Mouse (Mus musculus) limb, embryonic 14.5 days (tissue): ENCODE measurements around the gene Rpl18a. TPM values are rescaled to one million over a fixed set of nuclear protein-coding genes. Genes with fewer than 3 reads are reported as not detected.

ENCODE experiments used
- ATAC-seq: fragments of 200-750 bp; cut with Nextera tagmentation; 2 replicates; pipeline ENCODE4 v1.8.0; 2017; ENCODE audit warnings: low read depth, moderate number of reproducible peaks, moderate TSS enrichment; ENCODE audit not compliant: low FRiP score
- DNase-seq: peaks from one replicate; pipeline ENCODE4 v3.0.0-alpha.2; 2015; ENCODE audit warnings: low spot score
- H3K27ac ChIP-seq: fragments of 300-500 bp; sonication (generic); replicated peaks from 2 replicates; pipeline ENCODE4 v1.5.1; 2014; ENCODE audit warnings: low read depth, mild to moderate bottlenecking, low read length, moderate library complexity, mixed read lengths
- H3K27me3 ChIP-seq: fragments of 300-500 bp; sonication (generic); 2 replicates; pipeline ENCODE4 v1.6.1; 2014; ENCODE audit warnings: low read length, mixed read lengths; ENCODE audit not compliant: control insufficient read depth, insufficient read depth
- H3K36me3 ChIP-seq: fragments of 300-500 bp; sonication (generic); 2 replicates; pipeline ENCODE4 v1.6.1; 2014; ENCODE audit warnings: mild to moderate bottlenecking, low read length, moderate library complexity, mixed read lengths; ENCODE audit not compliant: control insufficient read depth, insufficient read depth
- H3K4me1 ChIP-seq: fragments of 300-500 bp; sonication (generic); 2 replicates; pipeline ENCODE4 v1.6.1; 2014; ENCODE audit warnings: antibody characterized with exemption, low read length, mixed read lengths; ENCODE audit not compliant: control insufficient read depth, insufficient read depth
- H3K4me2 ChIP-seq: fragments of 300-500 bp; sonication (generic); replicated peaks from 2 replicates; pipeline ENCODE4 v1.6.1; 2014; ENCODE audit warnings: low read depth, mild to moderate bottlenecking, low read length, moderate library complexity; ENCODE audit not compliant: severe bottlenecking
- H3K4me3 ChIP-seq: fragments of 300-500 bp; sonication (generic); replicated peaks from 2 replicates; pipeline ENCODE4 v1.5.1; 2014; ENCODE audit warnings: low read length
- H3K9ac ChIP-seq: fragments of 300-500 bp; sonication (generic); 2 replicates; pipeline ENCODE4 v1.6.1; 2014; ENCODE audit warnings: mild to moderate bottlenecking, low read depth, low read length, moderate library complexity; ENCODE audit not compliant: severe bottlenecking
- H3K9me3 ChIP-seq: fragments of 300-500 bp; sonication (generic); 2 replicates; pipeline ENCODE4 v1.6.1; 2016; ENCODE audit warnings: low read length; ENCODE audit not compliant: control insufficient read depth
- POLR2A ChIP-seq: fragments of 200-500 bp; IDR thresholded peaks from 2 replicates; pipeline ENCODE4 v1.8.0; 2012; ENCODE audit warnings: inconsistent platforms, mild to moderate bottlenecking, moderate library complexity, borderline replicate concordance; ENCODE audit not compliant: insufficient read depth, insufficient read length; ENCODE audit errors: extremely low read depth
- WGBS: fragments of 180-500 bp; shearing (Covaris S2); extraction: QIAGEN DNeasy Blood & Tissue Kit; methylation state at CpG from one replicate; pipeline ENCODE4 v1.1.7; 2014; 5-methylcytosine and 5-hydroxymethylcytosine counted together
- polyA plus RNA-seq, 2 experiments: library from polyadenylated mRNA; depleted of rRNA in 1 of 2; stranded (reverse) in 1 of 2; unstranded in 1 of 2; fragments of >200 nt; fragmentation: Nextera tagmentation in 1 of 2; extraction: Ambion mirVana in 1 of 2; gene quantifications; 2 replicates each; pipeline versions ENCODE4 v1.2.1 to v1.2.3; 2012 to 2014

Gene Rpl18a
- polyA plus RNA-seq, 2 experiments: 5,343 to 5,809 TPM

DNA sequence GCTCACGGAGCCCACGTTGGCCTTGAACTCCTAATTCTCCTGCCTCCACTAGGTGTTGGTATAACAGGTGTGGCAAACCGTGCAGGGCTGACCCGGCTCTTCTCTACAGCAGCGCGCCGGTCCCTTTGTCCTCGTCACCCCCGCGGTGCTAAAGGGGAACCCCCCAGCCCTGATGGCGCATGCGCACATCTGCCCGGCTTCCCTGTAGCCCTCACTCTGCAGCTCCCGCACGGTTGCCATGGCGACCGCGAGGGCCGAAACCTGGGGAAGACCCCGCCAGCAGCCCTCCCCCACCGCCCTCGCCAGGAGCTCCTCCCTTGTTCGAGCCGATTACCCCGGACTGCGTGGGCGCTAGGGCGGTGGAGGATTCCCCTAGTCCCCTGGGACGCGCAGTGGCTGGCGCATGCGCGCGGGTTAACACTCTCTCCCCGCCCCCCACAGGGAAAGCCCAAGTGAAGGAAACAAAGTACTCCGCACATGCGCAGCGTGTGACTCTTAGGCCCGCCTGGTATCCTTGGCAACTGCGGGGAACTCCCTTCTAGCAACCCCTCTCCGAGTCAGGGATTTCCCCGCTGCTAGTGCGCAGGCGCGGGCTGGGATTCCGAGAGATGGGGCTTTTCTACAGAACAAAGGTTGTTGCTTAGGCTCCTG is 31.7 kb downstream of the Rpl18a start:
- Histone ChIP-seq H3K4me3 (peak overlapping the region; percentile 49), H3K9me3 (no peaks in the 10 kb centered on the region), H3K9ac (peak overlapping the region; percentile 55), H3K27me3 (peaks cover 18% of the 10 kb centered on the region), H3K4me1 (peaks cover 29% of the 10 kb centered on the region), H3K4me2 (peak overlapping the region; percentile 86), H3K27ac (peak overlapping the region; percentile 82), H3K36me3 (no peaks in the 10 kb centered on the region; the same call in 1 of the 2 replicates)
- ATAC-seq (peak; percentile 92), DNase-seq (peak; percentile 100)
- peak; percentile 72; the same call in 1 of the 2 replicates for TF ChIP-seq POLR2A
- WGBS: under 1% methylated on average over 44 of the region's 46 CpGs

- no peak; the same call in 1 of the 2 replicates for ATAC-seq
Measured at GRCm38 (mm10) chr8:70864712-70865221, 32.4 kb downstream of the Rpl18a start.

GRCm38 (mm10) chr8:70863956-70864711 is 33.1 kb downstream of the Rpl18a start:
- H3K27ac ChIP-seq: no peak overlapping the region
- H3K9me3 ChIP-seq: no peaks in the 10 kb centered on the region
- H3K4me1 ChIP-seq: peaks cover 26% of the 10 kb centered on the region
- peaks cover 18% of the 10 kb centered on the region for H3K27me3 ChIP-seq
- H3K4me2 ChIP-seq: peak overlapping the region; percentile 86
- ATAC-seq (no peak), DNase-seq (no peak)
- TF ChIP-seq POLR2A: no peak
- H3K36me3 ChIP-seq: no peaks in the 10 kb centered on the region; the same call in 1 of the 2 replicates
- WGBS: 1% methylated on average over 43 of the region's 46 CpGs
- peak overlapping the region; percentile 53 for H3K9ac ChIP-seq
- peak overlapping the region; percentile 49 for H3K4me3 ChIP-seq

More at GRCm38 (mm10) chr8:70864712-70865221, 32.4 kb downstream of the Rpl18a start:
- Histone ChIP-seq H3K27me3 (peaks cover 18% of the 10 kb centered on the region), H3K36me3 (no peaks in the 10 kb centered on the region; the same call in 1 of the 2 replicates), H3K27ac (peak overlapping the region; percentile 66), H3K4me3 (peak overlapping the region; percentile 49), H3K4me2 (peak overlapping the region; percentile 86), H3K4me1 (peaks cover 29% of the 10 kb centered on the region), H3K9ac (peak overlapping the region; percentile 55), H3K9me3 (no peaks in the 10 kb centered on the region)
- DNase-seq: no peak
- WGBS: 2% methylated on average over 24 of the region's 24 CpGs
- TF ChIP-seq POLR2A: no peak

GRCm38 (mm10) chr8:70862824-70863641 is 34.2 kb downstream of the Rpl18a start, which contains the start of gene Kcnn1:
TSS of gene Kcnn1 (minus strand) at chr8:70863258.
- peak within 1 kb of the TSS; percentile 49 for H3K4me3 ChIP-seq
- H3K4me2 ChIP-seq: peak within 1 kb of the TSS; percentile 86
- H3K9ac ChIP-seq: peak within 1 kb of the TSS; percentile 53
- H3K27ac ChIP-seq: no peak within 1 kb of the TSS
- TF ChIP-seq POLR2A: no peak
- H3K27me3 ChIP-seq: peaks cover 18% of the 10 kb centered on the region
- no peaks in the 10 kb centered on the region; the same call in 1 of the 2 replicates for H3K36me3 ChIP-seq
- no peaks in the 10 kb centered on the region for H3K9me3 ChIP-seq
- DNase-seq (no peak), ATAC-seq (no peak)
- H3K4me1 ChIP-seq: peaks cover 20% of the 10 kb centered on the region
- WGBS: under 1% methylated on average over 47 of the region's 55 CpGs

DNA sequence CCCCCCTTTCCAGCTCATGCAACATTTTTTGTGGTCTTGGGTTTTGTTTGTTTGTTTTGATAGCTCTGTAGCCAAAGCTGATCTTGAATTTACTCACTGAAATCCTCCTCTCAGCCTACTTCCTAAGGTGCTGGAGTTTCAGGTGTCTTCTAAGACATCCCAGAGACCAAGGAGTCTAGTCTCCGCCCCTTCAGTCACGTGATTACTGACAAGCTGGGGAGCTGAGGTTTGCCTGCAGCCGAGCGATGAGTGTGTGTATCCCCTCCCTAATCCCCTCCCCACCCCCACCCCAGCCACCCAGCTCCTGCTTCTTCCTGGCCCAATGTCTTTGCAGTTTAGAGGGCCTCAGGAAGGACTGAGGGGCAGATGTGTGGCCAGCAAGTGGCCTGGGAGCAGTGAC is 39.7 kb downstream of the Rpl18a start:
- Histone ChIP-seq H3K9ac (no peak overlapping the region), H3K4me2 (peak overlapping the region; percentile 83), H3K36me3 (no peaks in the 10 kb centered on the region), H3K9me3 (no peaks in the 10 kb centered on the region), H3K4me1 (peaks cover 14% of the 10 kb centered on the region; the same call in 1 of the 2 replicates), H3K27ac (no peak overlapping the region), H3K27me3 (peaks cover 13% of the 10 kb centered on the region), H3K4me3 (0 out of 2 replicates have a peak overlapping the region, but pooled peaks have one; percentile 48)
- DNase-seq (no peak), ATAC-seq (0 out of 2 replicates have a peak, but pooled peaks have one; percentile 21)
- TF ChIP-seq POLR2A: no peak
- WGBS: 9% methylated on average over 4 of the region's 4 CpGs
